Mouse (Mus musculus) activated CD4-positive, CD25-positive, alpha-beta regulatory T cell, adult 4 months (primary cell): ENCODE data around the gene Plekhg2. TPM values are rescaled to one million over a fixed set of nuclear protein-coding genes. Genes with fewer than 3 reads are reported as not detected.

ENCODE experiments used
- ATAC-seq: one replicate; pipeline ENCODE4 v1.8.0; 2017
- polyA plus RNA-seq, 2 experiments: library from polyadenylated mRNA; unstranded; fragments of 100-300 nt; shearing (Covaris generic); gene quantifications; one replicate each; pipeline ENCODE4 v1.2.1; 2017

The Plekhg2 gene
- polyA plus RNA-seq, 2 experiments from 2014 or later: 61.5 to 70.3 TPM

- ATAC-seq: peak; percentile 37
Observed at GRCm38 (mm10) chr7:28382981-28383396, 10.6 kb upstream of the Plekhg2 start.

GRCm38 (mm10) chr7:28382347-28382951 lies 10.1 kb upstream of the Plekhg2 start:
- no peak for ATAC-seq

- ATAC-seq: peak; percentile 19
Observed at GRCm38 (mm10) chr7:28381938-28382337, 9.5 kb upstream of the Plekhg2 start.

- peak; percentile 45 for ATAC-seq
Observed at GRCm38 (mm10) chr7:28381017-28381790, 8.8 kb upstream of the Plekhg2 start.

GRCm38 (mm10) chr7:28380237-28381016 lies 8.0 kb upstream of the Plekhg2 start, which contains the start of gene Zfp36:
Gene Zfp36 (minus strand): TSS chr7:28380253.
- ATAC-seq: no peak

GRCm38 (mm10) chr7:28378769-28379651 lies 6.6 kb upstream of the Plekhg2 start:
- ATAC-seq: peak; percentile 15

- no peak for ATAC-seq
Observed at GRCm38 (mm10) chr7:28378066-28378690, 5.8 kb upstream of the Plekhg2 start.

- no peak for ATAC-seq
Observed at GRCm38 (mm10) chr7:28377190-28378065, 5.0 kb upstream of the Plekhg2 start.

- no peak for ATAC-seq
Observed at GRCm38 (mm10) chr7:28376011-28376771, 3.8 kb upstream of the Plekhg2 start.

GRCm38 (mm10) chr7:28375176-28375921 lies 3.0 kb upstream of the Plekhg2 start:
- ATAC-seq: peak; percentile 36

- no peak for ATAC-seq
Observed at GRCm38 (mm10) chr7:28374647-28375046, 2.2 kb upstream of the Plekhg2 start.

GRCm38 (mm10) chr7:28373891-28374495 lies 1.6 kb upstream of the Plekhg2 start:
- ATAC-seq: no peak

GRCm38 (mm10) chr7:28373131-28373581 lies 757 bp upstream of the Plekhg2 start:
- peak; percentile 25 for ATAC-seq

- no peak for ATAC-seq
Observed at GRCm38 (mm10) chr7:28371514-28371989, 847 bp downstream of the Plekhg2 start.

- no peak for ATAC-seq
Observed at GRCm38 (mm10) chr7:28370977-28371513, 1.4 kb downstream of the Plekhg2 start.

- ATAC-seq: no peak
Observed at GRCm38 (mm10) chr7:28370051-28370450, 2.3 kb downstream of the Plekhg2 start.

GRCm38 (mm10) chr7:28368276-28368920 lies 4.0 kb downstream of the Plekhg2 start:
- no peak for ATAC-seq
